8 mouse cellular contexts compared by ENCODE assay signal in the genomic region with DNA sequence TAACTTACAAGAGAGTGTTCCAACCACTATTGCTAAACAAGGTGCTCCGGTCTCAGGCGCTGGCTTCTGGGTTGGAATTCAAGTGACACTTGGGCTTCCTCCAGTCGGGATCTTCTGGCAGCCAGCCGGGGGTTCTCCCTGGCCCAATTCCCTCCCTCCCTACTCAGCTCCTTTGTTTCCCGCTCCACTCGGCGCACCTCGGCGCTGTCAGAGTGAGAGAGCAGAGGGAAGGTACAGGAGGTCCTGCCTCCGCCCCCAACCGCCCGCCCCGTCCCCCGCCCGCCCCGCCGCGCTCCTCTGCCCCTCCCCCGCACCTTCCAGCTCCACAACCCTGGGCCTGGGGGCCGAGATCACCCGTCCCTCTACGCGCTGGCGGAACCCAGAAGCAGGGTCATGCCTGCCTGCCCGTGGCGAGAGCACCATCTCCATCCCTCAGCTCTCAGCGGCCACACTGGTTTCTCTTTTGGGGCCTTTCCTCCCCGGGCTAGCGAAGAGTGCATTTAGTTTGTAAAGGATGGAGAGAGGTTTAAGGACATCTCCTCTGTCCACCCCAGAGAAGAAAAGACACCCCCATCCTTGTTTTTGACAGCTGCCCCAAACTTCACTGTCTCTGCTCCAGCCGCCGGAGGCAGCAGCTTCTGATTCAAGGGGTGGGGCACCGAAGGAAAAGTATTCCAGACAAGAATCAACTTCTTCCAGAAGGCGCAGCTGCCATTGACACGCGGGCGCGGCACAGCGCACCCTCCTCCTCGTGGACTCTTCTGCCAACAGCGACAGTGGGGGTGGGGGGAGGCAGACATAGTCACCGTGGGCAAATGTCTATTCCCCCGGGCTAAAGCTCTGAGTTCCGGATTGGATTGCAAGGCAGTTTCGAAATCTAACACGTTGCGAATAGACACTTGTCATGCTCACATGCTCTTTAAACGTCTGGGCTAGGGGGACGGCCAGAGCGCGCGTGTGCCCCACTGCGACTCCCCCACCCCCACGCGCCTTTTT. TPM values are rescaled to one million over a fixed set of nuclear protein-coding genes. Genes with fewer than 3 reads are reported as not detected.
DNase-seq lines count a peak whose midpoint lies in the region; ATAC-seq and TF ChIP-seq lines count a peak whose summit lies in the region.

No protein-coding gene starts in this region.

- WGBS in forebrain, embryonic 11.5 days = under 1% methylated on average over 48 of the region's 54 CpGs

- H3K4me2 ChIP-seq in forebrain, embryonic 11.5 days (ENCODE audit: low read depth, low read length, severe bottlenecking) = peak overlapping the region; percentile 64

- H3K27me3 ChIP-seq in forebrain, embryonic 11.5 days (ENCODE audit: control insufficient read depth, insufficient read depth, low read length) = no peaks in the 10 kb centered on the region; the same call in 1 of the 2 replicates

- peak overlapping the region; percentile 95 to 96 for H3K4me3 ChIP-seq in ES-E14 (ENCODE audit: insufficient read depth in 1 of 2, low read depth in 1 of 2, low read length in 2 of 2, poor library complexity in 1 of 2, severe bottlenecking in 1 of 2)
- H3K4me3 ChIP-seq in forebrain, embryonic 11.5 days (ENCODE audit: low read depth, low read length) = peak overlapping the region; percentile 49

- intact Hi-C loops in heart, postnatal 25 days (cut with DNase I) = no loop called here

- peaks cover 17% of the 10 kb centered on the region for H3K36me3 ChIP-seq in ES-E14 (ENCODE audit: control insufficient read depth, insufficient read depth, low read length, poor library complexity, severe bottlenecking)
- no peaks in the 10 kb centered on the region for H3K36me3 ChIP-seq in forebrain, embryonic 11.5 days (ENCODE audit: control insufficient read depth, insufficient read depth, low read length)

- peaks cover 2 to 5% of the 10 kb centered on the region in 2 experiments for H3K4me1 ChIP-seq in ES-E14 (ENCODE audit: control insufficient read depth in 2 of 2, insufficient read depth in 2 of 2, low read length in 2 of 2, poor library complexity in 1 of 2)
- 0 out of 2 replicates have a peak, but pooled peaks cover 5% of the 10 kb centered on the region for H3K4me1 ChIP-seq in forebrain, embryonic 11.5 days (replicated peaks; ENCODE audit: control insufficient read depth, insufficient read depth, low read length)

- H3K9ac ChIP-seq in ES-E14 (ENCODE audit: insufficient read depth, low read depth, low read length, poor library complexity, severe bottlenecking) = peak overlapping the region; percentile 91
- peak overlapping the region; percentile 87 for H3K9ac ChIP-seq in forebrain, embryonic 11.5 days (ENCODE audit: low read length)

- DNase-seq in ES-E14 (ENCODE audit: low read depth, low spot score) = no peak
- DNase-seq in adrenal gland, postnatal 36 days = peak; percentile 87 to 89
- DNase-seq in forebrain, embryonic 11.5 days (ENCODE audit: low spot score) = peak; percentile 88
- DNase-seq in heart, postnatal 25 days (ENCODE audit: low spot score) = peak; percentile 62
- peak; percentile 37 to 54 for DNase-seq in layer of hippocampus, postnatal 10 days (ENCODE audit: low spot score in 2 of 2)
- peak; percentile 62 to 70 for DNase-seq in spleen, adult 18-20 months
- DNase-seq in frontal cortex, postnatal 14 days (ENCODE audit: low spot score in 2 of 2) = no peak

- peak; percentile 66 for ATAC-seq in forebrain, embryonic 11.5 days (replicated peaks; ENCODE audit: low FRiP score)
- ATAC-seq in megakaryocyte-erythroid progenitor cell, adult 5-6 weeks (replicated peaks; ENCODE audit: low FRiP score, low TSS enrichment, poor library complexity, severe bottlenecking) = peak; percentile 18

- in situ Hi-C loops in ES-E14 (cut with MboI; ENCODE audit: low sequenced_read_pairs in 2 of 2, unreplicated experiment in 2 of 2) = no loop called here

- H3K27ac ChIP-seq in ES-E14 (ENCODE audit: insufficient read depth, low read depth, low read length, poor library complexity, severe bottlenecking) = peak overlapping the region; percentile 97
- H3K27ac ChIP-seq in forebrain, embryonic 11.5 days (ENCODE audit: low read depth, low read length) = peak overlapping the region; percentile 92

- H3K9me3 ChIP-seq in ES-E14 (ENCODE audit: control insufficient read depth, insufficient read depth, low read depth, low read length) = no peaks in the 10 kb centered on the region
- no peaks in the 10 kb centered on the region for H3K9me3 ChIP-seq in forebrain, embryonic 11.5 days (ENCODE audit: control insufficient read depth, low read length)

TF ChIP-seq in ES-E14, 5 proteins besides CTCF, POLR2A, EP300 and RAD21:
- TF ChIP-seq MAFK (IDR thresholded peaks at IDR 0.05; ENCODE audit: insufficient read depth, low read depth, low read length) = no peak
- TF ChIP-seq ZNF384 (IDR thresholded peaks at IDR 0.05; ENCODE audit: low read depth, low read length) = no peak
- TF ChIP-seq HCFC1 (IDR thresholded peaks at IDR 0.05; ENCODE audit: borderline replicate concordance, insufficient read depth, low read length) = no peak; the same call in 1 of the 2 replicates
- TF ChIP-seq CHD2 (IDR thresholded peaks at IDR 0.05; ENCODE audit: low read depth, low read length) = no peak
- TF ChIP-seq ZC3H11A (IDR thresholded peaks at IDR 0.05; ENCODE audit: borderline replicate concordance, low read depth, low read length) = no peak

RNA-seq across cellular contexts. Expression of gene Tgif1, which starts 2.1 kb away (rescaled TPM):
- total RNA-seq in ES-E14 (2012; rRNA removed) = 74.6 and 87.1 TPM in 2 replicates
- total RNA-seq in adrenal gland, postnatal 36 days (2021) = 10 to 100 TPM; 42.0 to 48.8 TPM
- polyA plus RNA-seq in forebrain, embryonic 11.5 days (2014; fragmentation: Nextera tagmentation; extraction: Ambion mirVana) = 60.7 and 63.5 TPM in 2 replicates
- 1 to 10 TPM; 5.3 to 7.6 TPM for total RNA-seq in heart, postnatal 25 days (2021)
- total RNA-seq in layer of hippocampus, postnatal 10 days (2021) = 1 to 10 TPM; 2.6 to 3.9 TPM
- 43.6 and 50.7 TPM in 2 replicates for total RNA-seq in megakaryocyte-erythroid progenitor cell, adult 5-6 weeks (2014; fragmentation: Nextera tagmentation)
- total RNA-seq in megakaryocyte-erythroid progenitor cell, adult 5-6 weeks (2017) = 25.0 and 30.1 TPM in 2 replicates

Comparison
In these comparisons a context has a peak if more than half of its experiments do, and no peak if none do; other contexts are left out.
1. DNase-seq: peak in adrenal gland, postnatal 36 days (2 of 2), forebrain, embryonic 11.5 days (single experiment), heart, postnatal 25 days (single experiment), layer of hippocampus, postnatal 10 days (2 of 2) and spleen, adult 18-20 months (2 of 2); none in ES-E14 (single experiment) and frontal cortex, postnatal 14 days (0 of 2).